9 mouse cellular contexts compared by ENCODE assay signal in genomic region chr15:59905832-59906797, GRCm38 (mm10).
DNase-seq lines count a peak whose midpoint lies in the region; ATAC-seq and TF ChIP-seq lines count a peak whose summit lies in the region.
"Had no signal": no experiment of that assay in that cellular context is flagged by ENCODE, and none has a peak within 500 bp of the region (broad histone marks: within the 10 kb centered on the region; RNA-seq: fewer than 3 reads in every experiment).

No protein-coding gene starts in this region.

- H3K4me2 ChIP-seq in kidney, embryonic 15.5 days: no peak overlapping the region
- H3K4me2 ChIP-seq: stomach, embryonic 15.5 days had no signal

- no peaks in the 10 kb centered on the region for H3K27me3 ChIP-seq in cerebellum, adult 2 months (ENCODE audit: control insufficient read depth, insufficient read depth, low read length)
- H3K27me3 ChIP-seq in kidney, embryonic 15.5 days: no peaks in the 10 kb centered on the region
- H3K27me3 ChIP-seq: stomach, embryonic 15.5 days had no signal

- H3K27ac ChIP-seq in cerebellum, adult 2 months (ENCODE audit: insufficient read depth, low read length): no peak overlapping the region
- no peak overlapping the region for H3K27ac ChIP-seq in kidney, embryonic 15.5 days
- H3K27ac ChIP-seq: stomach, embryonic 15.5 days had no signal

- H3K4me3 ChIP-seq in cerebellum, adult 2 months (replicated peaks; ENCODE audit: insufficient read depth, low read depth, low read length): no peak overlapping the region
- no peak overlapping the region for H3K4me3 ChIP-seq in kidney, embryonic 15.5 days (replicated peaks)
- H3K4me3 ChIP-seq: stomach, embryonic 15.5 days had no signal

- no peak for DNase-seq in cerebellum, adult 2 months
- DNase-seq in cerebellum, postnatal 4 days (ENCODE audit: low spot score in 2 of 2): no peak
- DNase-seq in left cerebral cortex, adult 11 months (ENCODE audit: low spot score): peak; percentile 15
- no peak for DNase-seq in left cerebral cortex, adult 18-20 months (ENCODE audit: low spot score in 2 of 2)
- peak; percentile 59 for DNase-seq in R1 (ENCODE audit: low read depth, low spot score)
- no peak for DNase-seq in right cerebral cortex, postnatal 14 days

- ATAC-seq in megakaryocyte progenitor cell, adult 5-6 weeks (replicated peaks; ENCODE audit: poor library complexity): peak; percentile 69
- no peak for ATAC-seq in kidney, embryonic 15.5 days (replicated peaks; ENCODE audit: low FRiP score)

- WGBS in cerebellum, adult 2 months: 80% methylated on average over 9 of the region's 9 CpGs
- 81% methylated on average over 9 of the region's 9 CpGs for WGBS in kidney, embryonic 15.5 days

- no peaks in the 10 kb centered on the region for H3K36me3 ChIP-seq in kidney, embryonic 15.5 days
- H3K36me3 ChIP-seq: stomach, embryonic 15.5 days had no signal

- no peaks in the 10 kb centered on the region for H3K4me1 ChIP-seq in cerebellum, adult 2 months (ENCODE audit: control insufficient read depth, insufficient read depth, low read length)
- no peaks in the 10 kb centered on the region for H3K4me1 ChIP-seq in kidney, embryonic 15.5 days
- H3K4me1 ChIP-seq: stomach, embryonic 15.5 days had no signal

- H3K9me3 ChIP-seq in kidney, embryonic 15.5 days (replicated peaks): no peaks in the 10 kb centered on the region
- H3K9me3 ChIP-seq: stomach, embryonic 15.5 days had no signal

- H3K9ac ChIP-seq in kidney, embryonic 15.5 days: no peak overlapping the region
- H3K9ac ChIP-seq: stomach, embryonic 15.5 days had no signal

- TF ChIP-seq CTCF in cerebellum, adult 2 months (IDR thresholded peaks at IDR 0.05; ENCODE audit: borderline replicate concordance, insufficient read depth, low read depth, low read length): peak; percentile 10; the same call in 1 of the 2 replicates

- no peak for TF ChIP-seq POLR2A in cerebellum, adult 2 months (IDR thresholded peaks at IDR 0.05; ENCODE audit: borderline replicate concordance, insufficient read depth, low read length)

Comparison
In these comparisons a context has a peak if more than half of its experiments do, and no peak if none do; other contexts are left out.
1. DNase-seq: peak in left cerebral cortex, adult 11 months (single experiment) and R1 (single experiment); none in cerebellum, adult 2 months (0 of 2), cerebellum, postnatal 4 days (0 of 2), left cerebral cortex, adult 18-20 months (0 of 2) and right cerebral cortex, postnatal 14 days (single experiment).